In genomic region chr4:63118639-63119437, GRCm38 (mm10) we compare ENCODE assay signal across 8 mouse cellular contexts. TPM values are rescaled to one million over a fixed set of nuclear protein-coding genes. Genes with fewer than 3 reads are reported as not detected.
DNase-seq lines count a peak whose midpoint lies in the region; ATAC-seq and TF ChIP-seq lines count a peak whose summit lies in the region.

No protein-coding gene starts in this region.

- H3K4me1 ChIP-seq in bone marrow, adult 2 months (ENCODE audit: control insufficient read depth, insufficient read depth, low read length): no peaks in the 10 kb centered on the region
- H3K4me1 ChIP-seq in embryonic facial prominence, embryonic 14.5 days (ENCODE audit: control insufficient read depth, insufficient read depth, low read length): no peaks in the 10 kb centered on the region
- no peaks in the 10 kb centered on the region for H3K4me1 ChIP-seq in limb, embryonic 11.5 days (ENCODE audit: control insufficient read depth, insufficient read depth, low read length)
- no peaks in the 10 kb centered on the region for H3K4me1 ChIP-seq in midbrain, embryonic 15.5 days

- no peak overlapping the region for H3K27ac ChIP-seq in bone marrow, adult 2 months (ENCODE audit: control insufficient read depth, insufficient read depth, low read depth, low read length, poor library complexity)
- H3K27ac ChIP-seq in embryonic facial prominence, embryonic 14.5 days (replicated peaks; ENCODE audit: low read depth, low read length): no peak overlapping the region
- no peak overlapping the region for H3K27ac ChIP-seq in limb, embryonic 11.5 days (replicated peaks; ENCODE audit: low read depth, low read length)
- no peak overlapping the region for H3K27ac ChIP-seq in midbrain, embryonic 15.5 days

- no peak overlapping the region for H3K4me2 ChIP-seq in embryonic facial prominence, embryonic 14.5 days (ENCODE audit: low read depth, low read length)
- no peak overlapping the region for H3K4me2 ChIP-seq in limb, embryonic 11.5 days (ENCODE audit: low read depth, severe bottlenecking)
- no peak overlapping the region for H3K4me2 ChIP-seq in midbrain, embryonic 15.5 days

- ATAC-seq in embryonic facial prominence, embryonic 14.5 days (ENCODE audit: low read depth): peak; percentile 89
- ATAC-seq in limb, embryonic 11.5 days (ENCODE audit: insufficient number of reproducible peaks, low FRiP score, low TSS enrichment, low read depth): peak; percentile 77
- ATAC-seq in midbrain, embryonic 15.5 days (replicated peaks): peak; percentile 91

- no peak overlapping the region for H3K9ac ChIP-seq in embryonic facial prominence, embryonic 14.5 days (ENCODE audit: low read depth, low read length)
- H3K9ac ChIP-seq in limb, embryonic 11.5 days (ENCODE audit: low read length): no peak overlapping the region
- H3K9ac ChIP-seq in midbrain, embryonic 15.5 days: no peak overlapping the region

- 59% methylated on average over 5 of the region's 5 CpGs for WGBS in bone marrow, adult 2 months
- WGBS in embryonic facial prominence, embryonic 14.5 days: 86% methylated on average over 5 of the region's 5 CpGs
- WGBS in limb, embryonic 11.5 days: 86% methylated on average over 5 of the region's 5 CpGs
- 89% methylated on average over 5 of the region's 5 CpGs for WGBS in midbrain, embryonic 15.5 days

- no peak for TF ChIP-seq POLR2A in bone marrow, adult 2 months (IDR thresholded peaks at IDR 0.05; ENCODE audit: borderline replicate concordance, control insufficient read depth, low read depth, low read length)

- peak; percentile 69 for DNase-seq in A20 (ENCODE audit: low read depth, low spot score)
- DNase-seq in embryonic facial prominence, embryonic 14.5 days (ENCODE audit: low spot score): peak; percentile 90
- DNase-seq in heart, adult 8-10 months (ENCODE audit: low spot score): peak; percentile 59
- peak; percentile 66 to 80 for DNase-seq in kidney, adult 8-10 months
- DNase-seq in limb, embryonic 11.5 days (ENCODE audit: low spot score): peak; percentile 88
- DNase-seq in spleen, postnatal 14 days (ENCODE audit: low spot score in 2 of 2): peak; percentile 20 to 52

- TF ChIP-seq CTCF in bone marrow, adult 2 months (IDR thresholded peaks at IDR 0.05; ENCODE audit: control insufficient read depth, insufficient read depth, low read length): peak; percentile 89

- H3K36me3 ChIP-seq in embryonic facial prominence, embryonic 14.5 days (ENCODE audit: control insufficient read depth, insufficient read depth, low read length): peaks cover 47% of the 10 kb centered on the region
- H3K36me3 ChIP-seq in limb, embryonic 11.5 days (ENCODE audit: control insufficient read depth, insufficient read depth, low read length): peaks cover 20% of the 10 kb centered on the region
- peaks cover 13% of the 10 kb centered on the region; the same call in 1 of the 2 replicates for H3K36me3 ChIP-seq in midbrain, embryonic 15.5 days (replicated peaks)

- H3K9me3 ChIP-seq in embryonic facial prominence, embryonic 14.5 days (ENCODE audit: control insufficient read depth, low read length): no peaks in the 10 kb centered on the region
- peaks cover 2% of the 10 kb centered on the region; the same call in 1 of the 2 replicates for H3K9me3 ChIP-seq in limb, embryonic 11.5 days (ENCODE audit: control insufficient read depth, low read length)
- H3K9me3 ChIP-seq in midbrain, embryonic 15.5 days: no peaks in the 10 kb centered on the region

- no peak overlapping the region for H3K4me3 ChIP-seq in bone marrow, adult 2 months (replicated peaks; ENCODE audit: control insufficient read depth, low read depth, low read length)
- no peak overlapping the region for H3K4me3 ChIP-seq in embryonic facial prominence, embryonic 14.5 days (ENCODE audit: low read depth, low read length)
- no peak overlapping the region for H3K4me3 ChIP-seq in limb, embryonic 11.5 days (ENCODE audit: low read depth, low read length)
- H3K4me3 ChIP-seq in midbrain, embryonic 15.5 days: no peak overlapping the region

- H3K27me3 ChIP-seq in embryonic facial prominence, embryonic 14.5 days (replicated peaks; ENCODE audit: control insufficient read depth, insufficient read depth, low read length): no peaks in the 10 kb centered on the region
- H3K27me3 ChIP-seq in limb, embryonic 11.5 days (ENCODE audit: control insufficient read depth, insufficient read depth, low read length): no peaks in the 10 kb centered on the region; the same call in 1 of the 2 replicates
- no peaks in the 10 kb centered on the region for H3K27me3 ChIP-seq in midbrain, embryonic 15.5 days (replicated peaks)

RNA-seq across cellular contexts. Expression of gene Ambp, which starts 35.8 kb away (rescaled TPM):
- 2.6 and 11.2 TPM in 2 replicates for polyA plus RNA-seq in bone marrow, adult 2 months (2011; ENCODE audit: insufficient read depth, insufficient read length, low replicate concordance, missing spikeins)
- polyA plus RNA-seq in embryonic facial prominence, embryonic 14.5 days (2014; fragmentation: Nextera tagmentation; extraction: Ambion mirVana): 0.18 TPM in 1 of 2 replicates, not detected in the other
- not detected for total RNA-seq in heart, adult 8-10 months (2022)
- 0.44 and 0.69 TPM in 2 replicates for polyA plus RNA-seq in limb, embryonic 11.5 days (2014; fragmentation: Nextera tagmentation; extraction: Ambion mirVana)
- 0.26 and 2.8 TPM in 2 replicates for polyA plus RNA-seq in midbrain, embryonic 15.5 days (2015; fragmentation: Nextera tagmentation; extraction: Ambion mirVana)

RNA-seq across cellular contexts. Expression of gene Kif12, which starts 53.1 kb away (rescaled TPM):
- not detected in 2 replicates for polyA plus RNA-seq in bone marrow, adult 2 months (2011; ENCODE audit: insufficient read depth, insufficient read length, low replicate concordance, missing spikeins)
- not detected in 2 replicates for polyA plus RNA-seq in embryonic facial prominence, embryonic 14.5 days (2014; fragmentation: Nextera tagmentation; extraction: Ambion mirVana)
- total RNA-seq in heart, adult 8-10 months (2022): not detected
- not detected in 2 replicates for polyA plus RNA-seq in limb, embryonic 11.5 days (2014; fragmentation: Nextera tagmentation; extraction: Ambion mirVana)
- 0.06 and 0.14 TPM in 2 replicates for polyA plus RNA-seq in midbrain, embryonic 15.5 days (2015; fragmentation: Nextera tagmentation; extraction: Ambion mirVana)

Comparison
In these comparisons a context has a peak if more than half of its experiments do, and no peak if none do; other contexts are left out.
1. DNase-seq: peak in every context shown above with its lines; median percentile 90 in embryonic facial prominence, embryonic 14.5 days; 88 in limb, embryonic 11.5 days; 73 in kidney, adult 8-10 months; 69 in A20; 59 in heart, adult 8-10 months; 36 in spleen, postnatal 14 days.